Mouse (Mus musculus) lung, postnatal 10 days (tissue): Measurements from ENCODE around the gene Hyal3.
"Not testable (repeated sequence)": the region's sequence is repeated elsewhere in the genome, so short reads cannot be mapped to it uniquely, and the experiment has no call there.

Source experiments
- DNase-seq: peaks from one replicate; pipeline ENCODE4 v3.0.0; 2021

Gene Hyal3

DNA sequence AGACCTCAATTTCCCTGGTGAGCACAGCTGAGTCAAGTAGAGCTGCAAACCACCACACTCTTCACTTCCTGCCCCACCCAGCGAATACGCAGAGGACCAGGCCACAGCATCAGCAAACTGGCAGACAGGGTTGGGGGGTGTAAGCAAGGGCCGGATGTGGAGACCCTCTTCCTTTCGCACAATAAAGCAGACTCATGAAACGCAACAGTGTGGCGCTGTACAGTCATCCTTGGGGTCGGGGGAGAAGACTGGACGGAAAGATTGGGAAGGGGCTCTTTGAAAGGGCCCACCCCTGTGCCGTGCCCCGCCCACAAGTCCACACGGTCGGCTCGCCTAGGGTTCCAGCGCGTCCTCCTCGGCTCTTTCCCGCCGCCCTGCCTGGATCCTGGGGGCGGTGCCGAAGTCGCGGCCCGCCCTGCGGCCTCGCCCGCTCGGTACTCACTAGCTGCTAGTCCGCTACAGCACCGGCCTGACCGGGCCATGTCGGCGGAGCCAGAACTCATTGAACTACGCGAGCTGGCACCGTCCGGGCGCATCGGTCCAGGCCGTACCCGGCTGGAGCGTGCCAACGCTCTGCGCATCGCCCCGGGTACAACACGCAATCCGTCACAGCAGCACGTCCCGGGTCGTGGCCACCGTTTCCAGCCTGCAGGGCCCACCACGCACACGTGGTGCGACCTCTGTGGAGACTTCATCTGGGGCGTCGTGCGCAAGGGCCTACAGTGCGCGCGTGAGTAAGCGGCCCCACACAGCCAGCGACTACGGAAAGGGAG lies 29.3 kb upstream of the Hyal3 start, which contains the start of gene Rassf1:
TSS of gene Rassf1 (plus strand) at position 439 of the 773 bp plus-strand sequence.
- DNase-seq, result peak; percentile 82

DNA sequence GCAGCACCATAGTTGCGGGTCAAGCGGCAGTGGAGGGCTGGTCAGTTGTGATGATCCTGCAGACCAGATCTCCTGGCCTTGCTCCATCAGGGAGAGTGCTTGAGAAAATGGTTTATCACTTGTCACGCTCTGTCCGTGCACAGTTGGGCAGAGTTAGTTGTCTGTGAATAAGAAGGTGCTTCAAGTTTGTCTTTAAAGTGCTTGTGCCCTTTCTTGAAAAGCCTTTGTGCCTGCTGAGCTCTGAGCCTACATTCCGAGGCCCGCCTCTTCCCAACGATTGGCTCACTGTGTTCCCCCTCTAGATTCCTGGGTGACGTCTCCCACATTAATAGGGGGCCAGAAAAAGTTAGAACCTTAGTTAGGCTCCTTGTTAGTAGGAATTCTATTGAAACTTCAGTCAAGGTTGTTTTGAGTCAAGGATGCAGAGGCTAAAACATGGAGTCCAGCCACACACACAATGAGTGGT lies 28.7 kb upstream of the Hyal3 start:
- no peak for DNase-seq

DNA sequence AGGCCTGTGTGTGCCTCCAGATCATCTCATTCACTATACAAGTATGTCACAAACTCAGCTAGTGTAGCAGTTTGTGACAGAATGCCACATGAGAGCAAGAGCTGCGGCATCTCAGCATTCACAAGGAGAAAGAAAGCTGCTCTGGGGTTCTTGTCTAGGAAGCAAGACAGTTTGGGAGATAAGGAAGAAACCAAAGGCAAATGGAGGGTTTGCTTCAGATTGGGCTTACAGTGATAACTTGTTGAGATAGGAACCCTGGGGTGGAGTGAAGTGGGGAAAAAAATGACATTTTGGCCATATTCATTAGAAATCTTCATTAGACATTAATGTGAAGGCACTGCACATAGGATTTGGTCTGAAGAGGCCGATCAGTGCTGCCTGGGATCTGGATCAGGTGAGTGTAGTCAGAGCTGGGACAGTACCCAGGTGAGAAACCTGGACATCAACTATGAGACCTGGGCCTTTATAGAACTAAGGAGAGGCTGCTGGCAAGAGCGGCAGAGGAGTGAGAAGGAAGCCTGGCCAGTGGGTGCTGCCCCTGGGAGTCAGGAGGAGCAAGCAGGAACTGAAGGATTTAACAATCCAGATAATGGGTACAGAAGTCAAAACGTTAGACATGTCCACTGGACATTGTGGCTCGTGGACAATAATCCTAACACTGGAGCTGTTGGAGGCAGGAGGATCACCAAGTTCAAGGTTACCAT lies 27.8 kb upstream of the Hyal3 start:
- DNase-seq, result no peak

DNA sequence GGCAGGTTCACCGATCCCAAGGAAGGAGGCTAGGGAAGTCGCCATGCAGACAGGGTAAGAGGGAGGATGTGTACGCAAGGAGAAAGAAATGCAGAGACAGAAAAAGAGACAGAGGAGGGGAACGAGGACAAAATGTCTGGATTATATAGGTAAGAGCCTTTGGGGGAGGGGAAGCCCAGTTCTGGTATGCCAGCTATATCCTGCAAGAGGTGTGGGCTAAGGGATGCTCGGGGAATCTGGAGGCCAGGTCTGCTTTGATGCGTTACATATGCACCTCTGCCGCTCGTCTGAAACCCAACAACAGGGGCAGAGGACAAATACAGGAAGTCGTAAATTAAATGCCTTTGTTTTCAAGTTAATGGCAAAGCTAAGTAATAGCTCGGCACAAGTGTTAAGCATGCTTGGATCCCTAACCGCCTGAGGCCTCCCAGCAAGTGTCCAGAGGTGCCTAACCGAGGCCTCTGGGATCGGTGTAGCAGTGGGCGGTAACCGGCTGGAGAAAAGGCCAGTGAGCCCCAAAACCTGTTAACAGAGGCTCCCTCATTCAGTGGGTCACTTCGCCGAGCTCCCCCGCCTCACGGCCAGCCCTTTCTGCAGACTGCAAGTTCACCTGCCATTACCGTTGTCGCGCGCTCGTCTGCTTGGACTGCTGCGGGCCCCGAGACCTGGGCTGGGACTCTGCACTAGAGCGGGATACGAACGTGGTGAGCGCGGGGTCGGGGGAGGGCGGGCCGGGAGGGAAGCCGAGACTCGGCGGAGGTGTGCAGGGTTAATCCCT lies 26.9 kb upstream of the Hyal3 start:
- DNase-seq, result peak; percentile 46

DNA sequence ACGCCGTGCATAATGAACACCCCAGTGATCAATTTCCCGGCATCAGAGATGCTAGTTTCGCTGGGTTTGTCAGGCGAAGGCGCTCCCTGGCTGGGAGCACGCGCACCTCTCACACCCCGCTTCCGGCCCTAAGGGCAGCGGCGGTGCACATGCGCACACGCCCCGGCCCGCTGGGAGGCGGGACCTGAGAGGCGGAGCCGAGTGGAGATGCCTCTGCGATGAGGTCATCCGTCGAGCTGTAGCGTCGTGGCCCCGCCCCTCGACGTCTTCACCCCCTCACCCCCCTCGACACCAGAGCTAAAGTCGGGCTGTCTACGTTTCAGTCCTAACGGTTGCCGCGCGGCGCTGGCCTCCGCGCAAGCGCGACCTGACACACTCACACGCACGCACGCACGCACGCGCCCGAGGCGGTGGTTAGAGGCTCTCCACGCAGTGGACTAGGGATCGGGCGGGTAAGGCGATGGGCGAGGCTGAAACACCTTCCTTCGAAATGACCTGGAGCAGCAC lies 26.2 kb upstream of the Hyal3 start:
- peak; percentile 96 for DNase-seq

DNA sequence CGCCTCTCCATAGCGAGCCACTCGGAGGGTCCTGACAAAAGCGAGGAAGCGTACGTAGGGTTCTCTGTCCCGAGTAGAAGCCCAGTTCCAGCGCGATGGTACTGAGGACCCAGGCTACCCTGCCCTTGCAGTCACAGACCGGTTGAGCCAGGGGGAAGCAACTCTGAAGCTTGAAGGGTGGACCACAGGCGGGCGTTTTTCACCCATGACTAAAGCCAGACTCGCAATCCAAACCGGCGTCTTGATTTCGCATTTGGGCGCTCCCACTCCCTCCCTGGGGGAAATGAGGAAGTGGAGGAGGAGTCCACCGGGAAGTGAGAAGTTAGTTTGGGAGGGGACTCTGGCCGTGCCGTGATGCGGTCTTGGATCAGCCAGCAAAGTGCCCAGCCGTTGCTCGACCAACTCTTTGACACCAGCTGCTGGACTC lies 25.6 kb upstream of the Hyal3 start:
- DNase-seq, result peak; percentile 86

DNA sequence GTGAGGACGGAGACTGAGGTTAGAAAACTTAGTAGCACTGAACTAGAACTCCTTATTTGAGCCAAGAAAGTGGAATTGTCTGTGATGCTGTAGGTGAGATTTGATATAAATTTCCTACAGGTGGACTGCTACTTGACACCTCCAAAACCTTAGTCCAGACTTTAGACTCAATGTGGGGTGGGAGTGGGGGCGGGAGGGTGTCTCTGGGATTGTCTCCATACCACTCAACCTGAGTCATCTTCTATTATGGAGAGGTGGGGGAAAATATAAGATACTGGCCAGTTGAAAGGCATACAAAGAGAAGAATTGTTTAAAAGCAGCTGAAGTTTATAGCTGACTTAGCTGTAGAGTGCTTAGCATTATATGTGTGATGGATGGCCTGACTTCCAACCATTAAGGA lies 24.9 kb upstream of the Hyal3 start:
- DNase-seq, result no peak

DNA sequence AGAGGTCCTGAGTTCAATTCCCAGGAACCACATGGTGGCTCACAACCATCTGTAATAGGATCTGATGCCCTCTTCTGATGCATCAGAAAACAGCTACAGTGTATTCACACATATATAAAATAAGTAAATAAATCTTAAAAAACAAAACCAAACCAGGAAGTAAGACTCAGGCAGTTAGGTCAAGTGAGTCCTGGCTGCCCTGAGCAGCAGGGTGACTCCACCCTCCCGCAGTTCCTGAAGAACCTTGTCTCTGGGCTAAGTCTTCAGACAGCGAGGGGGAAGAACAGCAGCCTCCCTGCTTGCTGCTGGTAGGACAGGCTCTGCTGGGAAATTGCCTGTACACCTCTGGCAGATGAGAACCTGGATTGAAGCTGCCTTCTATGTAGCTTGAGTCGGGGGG lies 24.3 kb upstream of the Hyal3 start:
- no peak for DNase-seq

DNA sequence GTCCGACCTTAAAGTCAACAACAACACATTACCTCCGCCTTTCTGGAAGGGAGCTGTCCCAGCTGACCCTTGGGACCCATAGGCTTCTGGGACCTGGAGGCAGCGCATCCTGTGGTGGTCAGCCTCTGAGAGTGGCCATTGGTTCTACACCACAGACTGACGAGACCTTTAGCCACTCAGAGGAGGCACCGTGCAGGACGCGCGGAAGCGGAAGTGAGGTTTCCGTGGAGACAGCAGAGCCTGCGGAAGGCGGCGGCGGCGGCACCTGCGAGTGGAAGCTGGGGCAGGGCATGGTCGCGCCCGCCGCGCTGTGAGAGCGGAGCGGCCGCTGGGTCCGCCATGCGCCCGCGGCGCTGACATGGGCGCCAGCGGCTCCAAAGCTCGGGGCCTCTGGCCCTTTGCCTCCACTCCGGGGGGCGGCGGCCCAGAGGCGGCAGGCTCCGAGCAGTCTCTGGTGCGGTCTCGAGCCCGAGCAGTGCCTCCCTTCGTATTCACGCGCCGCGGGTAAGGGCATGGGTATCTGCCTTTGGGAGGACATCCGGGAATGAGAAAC lies 17.5 kb upstream of the Hyal3 start, which contains the start of gene Tusc2:
TSS of gene Tusc2 (plus strand) at position 227 of the 553 bp plus-strand sequence.
- DNase-seq, result peak; percentile 96

DNA sequence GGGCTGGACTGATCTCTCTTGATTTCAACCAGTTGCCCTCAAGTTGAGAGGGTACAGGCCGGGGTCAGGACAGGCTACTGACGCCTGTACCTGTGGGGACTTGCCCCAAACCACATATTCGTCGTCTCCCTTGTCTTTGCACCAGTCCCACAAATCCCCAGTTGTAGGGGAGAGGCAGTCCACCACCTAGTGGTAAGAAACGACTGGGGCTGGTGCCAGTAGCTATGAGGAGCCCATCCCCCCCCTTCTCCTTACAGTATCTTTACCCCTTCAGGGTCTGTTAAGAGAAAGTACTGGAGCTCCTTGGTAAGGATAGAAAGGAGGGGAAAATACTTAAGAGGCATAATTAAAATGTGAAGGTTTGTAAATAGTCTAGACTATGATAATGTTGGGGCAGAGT lies 15.1 kb upstream of the Hyal3 start:
- DNase-seq, result peak; percentile 65

DNA sequence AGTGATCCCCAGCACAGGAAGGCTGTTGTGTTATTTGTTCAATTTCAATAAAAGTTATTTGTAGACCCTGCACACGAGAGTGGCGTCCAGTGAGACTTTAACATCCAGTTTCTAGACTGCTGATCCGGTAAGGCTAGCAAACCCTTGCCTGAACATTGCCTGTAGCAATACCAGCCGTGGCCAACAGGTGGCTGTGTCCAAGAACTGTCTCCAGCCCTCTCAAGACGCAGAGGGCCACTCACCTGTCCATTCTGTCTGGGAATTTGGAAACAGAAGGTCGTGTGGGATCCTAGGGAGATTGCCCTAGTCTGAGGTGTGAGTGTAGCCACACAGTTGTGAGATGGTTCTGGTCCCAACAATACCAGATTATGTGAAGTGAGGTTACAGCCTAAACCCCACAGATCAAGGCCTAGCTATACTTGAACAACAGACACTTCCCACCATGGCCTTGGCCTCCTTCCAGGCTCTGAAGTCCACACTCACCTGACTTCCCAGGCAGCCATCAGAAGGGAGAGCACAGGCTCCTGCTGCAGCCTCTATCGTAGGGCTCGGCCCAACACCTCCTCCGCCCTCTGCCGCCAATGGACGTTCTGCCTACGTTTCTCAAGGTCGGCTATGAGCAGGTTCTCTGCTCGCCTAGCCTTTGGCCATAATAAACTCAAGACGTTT lies 14.4 kb upstream of the Hyal3 start:
- DNase-seq, result peak; percentile 94

DNA sequence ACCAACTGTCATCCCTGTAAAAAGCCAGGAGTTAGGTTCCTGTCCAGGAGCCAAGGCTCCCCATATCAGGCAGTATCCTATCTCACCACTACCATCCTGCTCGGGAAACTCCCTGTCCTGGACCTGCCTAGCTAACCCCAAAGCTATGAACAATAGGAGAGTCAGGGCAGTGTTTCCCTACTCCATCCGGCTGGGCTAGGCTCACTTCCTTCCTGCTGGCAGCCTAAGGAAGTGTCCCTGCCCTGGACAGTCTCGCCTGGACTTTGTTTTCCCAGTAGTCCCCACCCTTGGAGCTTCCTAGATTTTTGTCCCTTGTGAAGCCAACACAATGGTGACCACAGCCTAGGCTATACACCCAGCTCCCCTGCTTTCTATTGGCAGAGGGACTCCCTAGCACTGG lies 13.8 kb upstream of the Hyal3 start:
- peak; percentile 82 for DNase-seq

DNA sequence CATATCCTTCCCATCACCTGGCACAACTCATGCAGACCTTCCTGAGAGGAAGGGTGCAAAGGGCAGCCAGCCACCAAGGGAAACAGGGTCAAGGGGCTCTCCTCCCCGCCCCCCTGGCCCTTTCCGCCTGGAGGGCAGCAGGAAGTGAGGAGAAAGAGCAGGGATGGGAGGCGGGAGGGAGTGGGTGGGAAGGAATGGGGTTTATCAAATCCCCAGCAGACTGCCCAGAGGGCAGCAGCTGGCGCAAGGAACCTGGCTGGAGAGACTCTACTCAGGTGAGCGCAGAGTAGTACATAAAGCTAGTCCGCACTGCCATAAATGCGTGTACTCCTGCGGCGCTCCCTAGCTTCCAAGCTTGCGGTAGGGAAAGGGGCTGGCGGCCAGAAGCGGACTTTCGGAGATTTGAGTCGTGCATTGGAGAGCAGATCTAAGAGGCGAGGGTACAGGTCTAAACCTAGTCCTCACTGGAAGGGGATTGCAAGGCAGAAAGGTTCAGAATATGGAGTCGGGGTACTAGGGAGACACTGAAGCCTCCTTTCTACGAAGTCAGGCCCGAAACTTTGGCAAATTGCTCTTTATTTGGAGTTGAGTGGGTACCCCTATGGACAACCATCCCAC lies 12.8 kb upstream of the Hyal3 start, which contains the start of gene Hyal2:
TSS of gene Hyal2 (plus strand) at position 244 of the 618 bp plus-strand sequence.
- DNase-seq, result peak; percentile 76

DNA sequence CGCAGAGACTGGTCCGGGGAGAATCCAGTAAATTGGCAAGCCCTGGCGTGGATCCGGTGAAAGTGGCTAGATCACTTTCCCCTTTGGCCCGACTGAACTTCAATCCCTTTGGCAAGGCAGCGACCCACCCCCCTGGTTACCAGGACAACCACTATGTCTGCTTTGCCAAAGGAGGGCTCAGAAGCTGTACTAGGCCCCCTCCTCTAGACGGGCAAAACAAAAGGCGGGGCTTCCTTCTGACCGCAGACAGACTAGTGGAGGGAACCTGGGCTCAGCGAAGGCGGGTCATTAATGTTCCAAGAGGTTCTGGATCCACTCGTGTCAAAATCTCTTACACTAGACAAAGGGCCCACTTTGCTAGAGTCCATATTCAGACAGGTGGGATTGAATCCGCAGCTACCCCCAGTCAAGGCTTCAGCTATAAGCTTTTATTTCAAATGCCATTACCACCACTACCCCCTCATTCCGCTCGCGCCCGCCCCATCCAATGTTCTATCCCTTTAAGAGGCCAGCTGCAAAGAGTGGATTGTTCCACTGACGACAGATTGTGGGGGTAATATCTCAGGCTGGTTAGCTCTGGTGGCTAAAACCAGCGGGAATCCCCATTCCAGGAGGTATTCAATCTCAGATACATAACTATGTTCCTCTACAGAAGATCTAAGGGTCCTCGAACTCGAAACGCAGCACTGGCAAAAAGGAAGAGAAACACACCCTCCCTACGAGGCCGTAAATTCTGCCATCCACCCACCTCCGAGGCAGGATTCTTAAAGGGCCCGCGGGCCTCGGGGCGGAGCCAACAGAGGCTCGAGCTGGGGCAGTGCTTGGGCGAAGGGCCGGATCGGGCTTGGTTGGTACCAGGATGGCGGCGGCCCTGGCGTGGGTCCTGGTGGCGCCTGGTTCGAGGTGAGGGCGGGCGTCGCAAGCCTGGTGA lies 12.0 kb upstream of the Hyal3 start:
- DNase-seq, result peak; percentile 92

DNA sequence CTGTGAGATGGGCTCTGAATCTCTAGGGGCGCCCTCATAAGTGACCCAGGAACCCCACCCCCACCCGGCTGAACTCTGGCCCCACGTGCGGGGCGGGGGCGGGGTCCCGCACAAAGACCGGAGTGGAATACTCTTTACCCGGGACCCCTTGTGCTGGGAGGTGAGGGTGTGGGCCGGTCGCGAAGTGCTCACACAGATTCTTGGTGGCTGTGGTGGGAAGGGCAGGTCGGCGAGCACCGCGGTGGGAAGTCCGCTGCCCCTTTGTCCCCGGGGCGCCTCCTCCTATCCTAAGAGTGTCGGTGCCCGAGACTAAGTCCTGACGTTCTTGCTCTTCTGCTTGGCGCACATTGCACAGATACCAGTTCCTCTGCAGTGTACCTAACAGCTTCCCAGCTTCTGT lies 11.3 kb upstream of the Hyal3 start:
- DNase-seq, result no peak

DNA sequence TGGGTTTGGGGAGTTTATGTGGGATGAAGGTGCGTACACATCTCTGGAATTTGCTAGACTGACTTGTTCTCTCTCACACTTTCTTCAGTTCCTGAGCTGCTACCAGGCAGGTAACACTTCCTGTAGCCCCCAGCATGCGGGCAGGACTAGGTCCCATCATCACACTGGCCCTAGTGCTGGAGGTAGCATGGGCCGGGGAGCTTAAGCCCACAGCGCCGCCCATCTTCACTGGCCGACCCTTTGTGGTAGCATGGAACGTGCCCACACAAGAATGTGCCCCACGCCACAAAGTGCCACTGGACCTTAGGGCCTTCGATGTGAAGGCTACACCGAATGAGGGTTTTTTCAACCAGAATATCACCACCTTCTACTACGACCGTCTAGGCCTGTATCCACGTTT lies 10.6 kb upstream of the Hyal3 start:
- DNase-seq, result no peak

DNA sequence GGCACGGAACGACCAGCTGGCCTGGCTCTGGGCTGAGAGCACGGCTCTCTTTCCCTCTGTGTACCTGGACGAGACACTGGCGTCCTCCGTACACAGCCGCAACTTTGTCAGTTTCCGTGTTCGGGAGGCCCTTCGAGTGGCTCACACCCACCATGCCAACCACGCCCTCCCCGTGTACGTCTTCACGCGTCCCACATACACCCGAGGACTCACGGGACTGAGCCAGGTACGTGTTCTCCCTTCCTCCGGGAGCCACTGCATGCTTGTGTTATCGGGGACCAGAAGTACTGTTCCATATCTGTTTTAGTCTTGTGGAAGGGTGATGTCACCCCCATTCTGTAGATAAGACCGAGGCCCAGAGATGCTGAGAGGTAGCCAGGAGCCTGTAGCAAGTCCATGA lies 9.8 kb upstream of the Hyal3 start:
- DNase-seq, result no peak

DNA sequence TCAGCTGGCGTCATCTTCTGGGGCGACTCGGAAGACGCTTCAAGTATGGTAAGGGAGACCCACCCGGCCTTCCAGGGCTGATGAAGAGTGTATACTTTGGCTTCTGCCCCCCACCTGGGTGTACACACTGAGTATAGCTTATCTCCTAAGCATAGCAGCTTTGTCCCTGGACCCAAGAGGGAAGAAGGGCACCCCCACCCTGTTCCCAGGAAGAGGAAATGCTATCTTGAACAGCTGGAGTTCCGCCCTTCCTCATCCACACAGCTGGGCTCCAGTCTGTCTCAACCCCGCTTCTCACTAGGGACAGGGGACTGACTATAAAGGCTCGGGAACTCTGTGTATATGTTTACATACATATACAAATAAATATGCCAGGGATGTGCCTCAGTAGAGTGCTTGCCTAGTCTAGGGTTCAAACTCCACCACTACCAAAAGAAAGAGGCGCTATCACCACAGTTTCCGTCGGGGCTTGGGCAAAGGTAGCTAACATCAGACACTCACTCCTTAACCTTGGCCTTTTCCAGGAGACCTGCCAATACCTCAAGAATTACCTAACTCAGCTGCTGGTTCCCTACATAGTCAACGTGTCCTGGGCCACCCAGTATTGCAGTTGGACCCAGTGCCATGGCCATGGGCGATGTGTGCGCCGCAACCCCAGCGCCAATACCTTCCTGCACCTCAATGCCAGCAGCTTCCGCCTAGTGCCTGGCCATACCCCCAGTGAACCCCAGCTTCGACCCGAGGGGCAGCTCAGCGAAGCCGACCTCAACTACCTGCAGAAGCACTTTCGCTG lies 8.9 kb upstream of the Hyal3 start:
- peak; percentile 56 for DNase-seq

DNA sequence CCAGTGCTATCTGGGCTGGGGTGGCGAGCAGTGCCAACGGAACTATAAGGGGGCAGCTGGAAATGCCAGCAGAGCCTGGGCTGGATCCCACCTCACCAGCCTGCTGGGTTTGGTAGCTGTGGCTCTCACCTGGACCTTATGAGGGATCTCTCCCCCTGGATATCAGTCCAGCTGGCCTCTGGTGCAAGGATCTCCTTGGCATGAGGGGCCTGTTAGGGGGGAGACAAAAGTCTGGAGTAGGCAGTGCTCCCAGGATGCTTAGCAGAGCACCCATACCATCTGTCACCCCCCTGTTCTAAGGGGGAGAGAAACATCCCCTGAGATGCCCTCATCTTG lies 8.3 kb upstream of the Hyal3 start:
- DNase-seq, result no peak

DNA sequence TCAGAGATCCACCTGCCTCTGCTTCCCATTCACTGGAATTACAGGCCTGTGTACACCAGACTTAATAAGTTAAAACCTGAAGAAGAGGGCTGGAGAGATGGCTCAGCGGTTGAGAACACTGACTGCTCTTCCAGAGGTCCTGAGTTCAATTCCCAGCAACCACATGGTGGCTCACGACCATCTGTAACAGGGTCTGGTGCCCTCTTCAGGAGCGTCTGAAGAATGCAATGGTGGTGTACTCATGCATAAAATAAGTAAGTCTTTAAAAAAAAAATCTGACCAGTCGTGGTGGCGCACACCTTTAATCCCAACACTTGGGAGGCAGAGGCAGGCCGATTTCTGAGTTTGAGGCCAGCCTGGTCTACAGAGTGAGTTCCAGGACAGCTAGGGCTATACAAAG lies 6.8 kb upstream of the Hyal3 start:
- DNase-seq, result not testable (repeated sequence)
